Mouse (Mus musculus): ENCODE results near the gene Phox2b.

The Phox2b gene

DNA sequence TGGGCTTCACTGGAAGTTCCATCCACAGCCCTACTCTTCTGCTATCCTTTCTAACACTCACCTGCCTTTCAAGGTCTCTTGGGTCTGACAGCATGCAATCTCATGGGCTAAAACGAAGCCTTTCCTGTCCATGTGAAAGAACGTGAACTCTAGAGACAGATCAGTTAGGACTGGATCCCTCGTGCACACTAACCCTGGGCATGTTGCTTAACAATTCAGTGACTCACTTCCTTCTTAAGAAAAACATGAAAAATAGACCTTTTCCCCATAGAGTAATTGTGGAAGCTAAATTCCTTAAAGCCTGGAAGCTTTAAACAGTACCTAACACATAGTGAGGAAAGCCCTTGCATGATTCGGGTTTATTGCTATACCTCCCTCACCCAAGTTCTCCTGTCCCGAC is 8.2 kb downstream of the Phox2b start:
- no peak for DNase-seq

DNA sequence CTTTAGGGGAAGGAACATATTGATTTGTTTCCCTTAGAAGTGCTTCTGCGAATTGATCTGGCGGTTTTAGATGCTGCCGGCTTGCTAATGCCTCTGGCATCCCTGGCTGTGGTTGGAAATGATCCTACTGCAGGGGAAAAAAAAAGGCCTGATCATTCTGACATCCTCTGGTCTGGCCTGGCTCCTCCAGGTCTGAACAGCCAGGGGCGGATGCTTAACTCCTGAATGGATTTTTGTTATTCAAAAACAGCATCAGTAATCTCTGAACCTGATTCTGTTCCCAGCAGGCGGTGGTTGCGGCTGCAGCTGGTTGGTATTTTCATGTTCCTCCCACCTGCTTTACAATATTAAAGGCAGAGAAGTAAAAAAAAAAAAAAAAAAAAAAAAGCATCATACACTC is 16.0 kb downstream of the Phox2b start:
- no peak for DNase-seq

DNA sequence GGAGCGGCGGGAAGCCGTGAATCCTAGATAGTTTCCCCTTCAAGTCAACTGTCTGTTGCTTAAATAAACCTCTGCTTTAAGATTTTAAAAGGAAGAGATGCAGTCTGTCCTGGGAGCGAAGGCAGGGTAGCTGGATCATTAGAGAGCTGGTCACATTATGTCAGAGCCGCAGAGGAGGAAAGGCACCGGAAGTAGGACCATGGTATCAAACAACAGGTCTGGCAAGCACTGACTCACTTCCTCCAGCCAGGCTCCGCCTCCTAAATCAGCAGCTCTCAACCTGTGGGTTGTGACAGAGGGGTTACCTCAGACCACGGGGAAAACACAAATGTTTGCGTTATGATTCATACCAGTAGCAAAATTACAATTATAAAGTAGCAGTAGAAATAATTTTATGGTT is 35.5 kb downstream of the Phox2b start:
- DNase-seq = no peak

DNA sequence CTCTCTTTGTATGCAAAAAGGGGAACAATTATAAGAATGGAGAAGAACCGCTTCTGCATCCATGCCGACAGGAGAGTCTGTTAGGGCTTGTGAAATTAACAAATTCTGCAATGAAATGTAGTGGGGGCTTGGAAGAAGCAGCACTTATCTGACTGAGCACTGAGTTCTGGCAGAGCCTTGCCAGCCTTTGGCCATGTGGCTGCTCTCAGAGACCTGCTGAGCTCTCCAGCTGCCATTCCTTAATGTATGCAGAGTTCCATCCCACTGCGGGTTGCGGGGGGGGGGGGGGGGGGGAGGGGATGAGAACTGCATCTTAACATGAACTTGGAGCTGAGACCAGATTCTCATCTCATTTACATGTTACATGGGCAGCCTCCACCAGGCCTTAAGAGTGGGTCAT is 38.6 kb downstream of the Phox2b start:
- no peak for DNase-seq

DNA sequence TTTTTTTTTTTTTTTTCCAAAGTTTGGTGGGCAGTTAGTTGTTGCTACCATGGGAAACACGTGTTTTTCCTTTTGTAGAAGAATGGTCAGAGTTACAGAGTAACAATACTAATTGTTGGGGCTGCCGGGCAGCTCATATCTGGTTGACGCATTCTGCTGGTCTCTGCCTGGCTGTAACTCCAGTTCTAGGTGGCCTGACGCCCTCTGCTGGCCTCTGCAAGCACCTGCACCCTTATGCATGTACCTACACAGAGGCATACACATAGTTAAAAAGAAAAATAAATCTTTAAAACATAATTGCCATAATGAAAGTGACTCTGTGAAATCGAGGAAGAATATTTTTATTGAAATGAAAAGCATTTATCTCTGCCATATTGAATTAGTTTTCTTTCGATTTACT is 41.3 kb downstream of the Phox2b start:
- DNase-seq = no peak

DNA sequence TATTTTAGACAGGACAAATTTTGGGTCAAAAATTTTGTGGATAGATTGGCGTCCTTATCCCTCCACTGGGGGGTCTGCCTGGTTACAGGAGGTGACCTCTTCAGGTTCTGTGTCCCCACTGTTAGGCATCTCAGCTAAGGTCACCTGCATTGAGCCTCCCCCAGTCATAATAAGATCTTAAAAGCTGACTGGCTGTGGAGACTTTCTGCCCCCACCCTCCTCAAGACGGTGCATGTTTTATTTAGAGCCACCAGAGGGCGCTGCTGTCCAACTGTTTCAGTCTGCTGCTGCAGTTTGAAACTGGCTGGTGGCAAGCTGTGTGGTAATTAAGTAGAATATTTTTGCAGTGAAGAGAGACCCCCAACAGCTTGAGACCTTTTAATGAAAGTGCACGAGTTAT is 51.1 kb downstream of the Phox2b start:
- peak; percentile 67 for DNase-seq
